Mouse (Mus musculus): ENCODE measurements around the gene Phex. TPM values are rescaled to one million over a fixed set of nuclear protein-coding genes. Genes with fewer than 3 reads are reported as not detected.

The Phex gene
- polyA plus RNA-seq, 1 experiment from 2014 or later = 0.21 TPM

DNA sequence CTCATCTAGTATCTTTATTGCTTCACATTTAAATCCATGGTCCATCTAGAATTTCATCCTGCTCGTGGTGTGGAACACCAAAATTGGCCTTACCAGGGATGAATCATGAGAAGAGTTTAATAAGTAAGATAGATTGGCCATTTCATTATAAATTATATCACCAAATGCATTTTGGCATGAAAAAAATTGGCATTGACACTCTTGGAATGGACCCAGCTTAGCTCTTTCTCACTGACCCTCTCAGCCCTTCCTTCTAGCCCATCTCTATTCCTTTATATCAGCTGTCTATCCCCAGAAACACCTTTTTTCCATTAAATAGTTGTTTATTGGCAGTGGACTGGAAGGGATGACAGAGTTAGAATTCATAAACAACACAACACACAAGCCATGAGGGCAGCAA is 37.7 kb downstream of the Phex start:
- H3K36me3 ChIP-seq = no peaks in the 10 kb centered on the region
- H3K9ac ChIP-seq = no peak overlapping the region
- H3K9me3 ChIP-seq (replicated peaks) = no peaks in the 10 kb centered on the region
- H3K27ac ChIP-seq = no peak overlapping the region
- no peaks in the 10 kb centered on the region for H3K27me3 ChIP-seq
- H3K4me3 ChIP-seq (replicated peaks) = no peak overlapping the region
- 69% methylated on average over 1 of the region's 1 CpGs for WGBS
- H3K4me1 ChIP-seq = no peaks in the 10 kb centered on the region
- H3K4me2 ChIP-seq = no peak overlapping the region
- no peak for ATAC-seq (replicated peaks; ENCODE audit: low FRiP score)

GRCm38 (mm10) chrX:157373873-157374272 is 41.2 kb downstream of the Phex start:
- Histone ChIP-seq H3K4me3 (replicated peaks) (no peak overlapping the region), H3K9me3 (replicated peaks) (no peaks in the 10 kb centered on the region), H3K4me1 (no peaks in the 10 kb centered on the region), H3K9ac (no peak overlapping the region), H3K4me2 (no peak overlapping the region), H3K27ac (no peak overlapping the region), H3K36me3 (no peaks in the 10 kb centered on the region), H3K27me3 (0 out of 2 replicates have a peak, but pooled peaks cover 3% of the 10 kb centered on the region)
- ATAC-seq (replicated peaks; ENCODE audit: low FRiP score) = no peak
- 75% methylated on average over 3 of the region's 3 CpGs for WGBS

- H3K27me3 ChIP-seq = 0 out of 2 replicates have a peak, but pooled peaks cover 3% of the 10 kb centered on the region
- H3K4me1 ChIP-seq = no peaks in the 10 kb centered on the region
- H3K9ac ChIP-seq = no peak overlapping the region
- H3K4me2 ChIP-seq = no peak overlapping the region
- H3K4me3 ChIP-seq (replicated peaks) = no peak overlapping the region
- H3K36me3 ChIP-seq = no peaks in the 10 kb centered on the region
- H3K9me3 ChIP-seq (replicated peaks) = no peaks in the 10 kb centered on the region
- ATAC-seq (replicated peaks; ENCODE audit: low FRiP score) = no peak
- no peak overlapping the region for H3K27ac ChIP-seq
Measured at GRCm38 (mm10) chrX:157369166-157369565, 45.9 kb downstream of the Phex start.

DNA sequence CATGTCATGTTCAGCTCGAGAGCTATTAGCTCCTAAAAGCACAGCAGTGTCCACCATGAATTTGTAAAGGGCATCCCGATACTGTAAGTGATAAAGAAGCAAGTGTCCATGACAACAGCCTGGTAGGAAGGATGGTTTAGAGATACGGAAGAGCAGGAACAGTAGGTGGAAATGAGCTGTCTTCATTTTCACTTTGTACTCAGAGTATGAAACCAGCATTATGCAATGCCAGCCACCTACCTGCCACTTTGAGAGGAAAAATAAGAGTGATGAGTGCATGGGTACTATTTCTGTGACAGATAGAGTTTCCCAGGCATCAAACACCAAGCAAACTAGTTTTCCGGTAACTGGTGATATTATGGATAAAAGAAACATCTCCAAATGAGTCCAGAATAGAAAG is 59.6 kb downstream of the Phex start:
- H3K4me3 ChIP-seq (replicated peaks) = no peak overlapping the region
- no peak overlapping the region for H3K27ac ChIP-seq
- H3K27me3 ChIP-seq = no peaks in the 10 kb centered on the region
- no peaks in the 10 kb centered on the region for H3K36me3 ChIP-seq
- no peaks in the 10 kb centered on the region for H3K9me3 ChIP-seq (replicated peaks)
- H3K4me2 ChIP-seq = no peak overlapping the region
- no peak overlapping the region for H3K9ac ChIP-seq
- no peak for ATAC-seq (replicated peaks; ENCODE audit: low FRiP score)
- 78% methylated on average over 4 of the region's 4 CpGs for WGBS
- H3K4me1 ChIP-seq = no peaks in the 10 kb centered on the region

DNA sequence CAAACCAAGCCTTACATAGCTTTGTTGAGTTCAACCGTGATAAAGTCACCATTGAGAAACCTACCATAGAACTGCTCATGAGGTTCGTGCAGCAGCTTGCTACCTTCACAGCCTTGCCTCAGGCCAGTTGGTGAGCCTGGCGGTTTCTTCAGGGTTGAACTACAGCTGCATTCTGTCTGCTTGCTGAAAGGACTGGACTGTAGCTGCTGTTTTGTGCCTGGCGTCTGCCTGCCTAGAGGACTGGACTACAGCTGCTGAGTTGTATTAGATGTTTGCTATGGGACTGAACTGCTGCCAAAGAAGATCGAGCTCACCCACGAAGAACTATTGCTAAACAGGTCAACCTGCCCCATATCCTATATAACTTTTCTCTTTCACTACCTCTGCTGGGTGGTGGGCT is 68.9 kb downstream of the Phex start:
- no peak overlapping the region for H3K4me2 ChIP-seq
- 75% methylated on average over 6 of the region's 6 CpGs for WGBS
- H3K27me3 ChIP-seq = peaks cover 4% of the 10 kb centered on the region; the same call in 1 of the 2 replicates
- ATAC-seq (replicated peaks; ENCODE audit: low FRiP score) = no peak
- no peak overlapping the region for H3K27ac ChIP-seq
- no peak overlapping the region for H3K4me3 ChIP-seq (replicated peaks)
- no peaks in the 10 kb centered on the region for H3K36me3 ChIP-seq
- no peaks in the 10 kb centered on the region for H3K9me3 ChIP-seq (replicated peaks)
- H3K4me1 ChIP-seq = no peaks in the 10 kb centered on the region
- H3K9ac ChIP-seq = no peak overlapping the region

- Histone ChIP-seq H3K27me3 (0 out of 2 replicates have a peak, but pooled peaks cover 5% of the 10 kb centered on the region), H3K9me3 (replicated peaks) (no peaks in the 10 kb centered on the region), H3K4me3 (replicated peaks) (no peak overlapping the region), H3K36me3 (no peaks in the 10 kb centered on the region), H3K27ac (no peak overlapping the region), H3K4me2 (no peak overlapping the region), H3K4me1 (no peaks in the 10 kb centered on the region), H3K9ac (no peak overlapping the region)
- WGBS = 29% methylated on average over 4 of the region's 4 CpGs
- peak; percentile 70 for ATAC-seq (replicated peaks; ENCODE audit: low FRiP score)
Measured at GRCm38 (mm10) chrX:157334726-157335125, 80.4 kb downstream of the Phex start.

GRCm38 (mm10) chrX:157329821-157330220 is 85.3 kb downstream of the Phex start:
- ATAC-seq (replicated peaks; ENCODE audit: low FRiP score) = no peak
- H3K36me3 ChIP-seq = no peaks in the 10 kb centered on the region
- H3K4me2 ChIP-seq = no peak overlapping the region
- no peak overlapping the region for H3K4me3 ChIP-seq (replicated peaks)
- 82% methylated on average over 3 of the region's 3 CpGs for WGBS
- no peaks in the 10 kb centered on the region for H3K9me3 ChIP-seq (replicated peaks)
- H3K27ac ChIP-seq = no peak overlapping the region
- H3K27me3 ChIP-seq = 0 out of 2 replicates have a peak, but pooled peaks cover 2% of the 10 kb centered on the region
- no peaks in the 10 kb centered on the region for H3K4me1 ChIP-seq
- H3K9ac ChIP-seq = no peak overlapping the region

DNA sequence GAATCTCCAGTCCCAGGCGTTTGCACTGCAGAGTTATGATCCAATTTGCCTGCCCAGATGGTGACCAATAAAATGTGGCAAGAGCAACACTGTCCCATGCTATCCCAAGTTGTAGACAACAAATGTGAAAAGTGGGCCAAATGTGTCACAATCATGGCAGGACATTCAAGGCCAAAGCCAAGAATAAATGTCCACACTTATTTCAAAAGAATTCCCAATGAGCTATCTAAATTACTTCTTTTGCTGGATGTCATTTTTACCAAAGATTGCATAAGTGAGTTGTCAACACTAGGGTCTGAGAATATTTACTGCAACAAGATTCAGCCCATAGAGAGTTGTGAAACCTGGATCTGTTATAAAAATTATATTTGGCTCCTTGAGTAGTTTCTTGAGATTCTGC is 86.7 kb downstream of the Phex start:
- 51% methylated on average over 1 of the region's 1 CpGs for WGBS
- Histone ChIP-seq H3K27me3 (0 out of 2 replicates have a peak, but pooled peaks cover 2% of the 10 kb centered on the region), H3K27ac (no peak overlapping the region), H3K9me3 (replicated peaks) (no peaks in the 10 kb centered on the region), H3K36me3 (no peaks in the 10 kb centered on the region), H3K4me1 (no peaks in the 10 kb centered on the region), H3K4me3 (replicated peaks) (no peak overlapping the region), H3K4me2 (no peak overlapping the region), H3K9ac (no peak overlapping the region)
- no peak for ATAC-seq (replicated peaks; ENCODE audit: low FRiP score)

- no peak for ATAC-seq (replicated peaks; ENCODE audit: low FRiP score)
- WGBS = 78% methylated on average over 3 of the region's 3 CpGs
- no peak overlapping the region for H3K27ac ChIP-seq
Measured at GRCm38 (mm10) chrX:157327756-157328155, 87.4 kb downstream of the Phex start.

DNA sequence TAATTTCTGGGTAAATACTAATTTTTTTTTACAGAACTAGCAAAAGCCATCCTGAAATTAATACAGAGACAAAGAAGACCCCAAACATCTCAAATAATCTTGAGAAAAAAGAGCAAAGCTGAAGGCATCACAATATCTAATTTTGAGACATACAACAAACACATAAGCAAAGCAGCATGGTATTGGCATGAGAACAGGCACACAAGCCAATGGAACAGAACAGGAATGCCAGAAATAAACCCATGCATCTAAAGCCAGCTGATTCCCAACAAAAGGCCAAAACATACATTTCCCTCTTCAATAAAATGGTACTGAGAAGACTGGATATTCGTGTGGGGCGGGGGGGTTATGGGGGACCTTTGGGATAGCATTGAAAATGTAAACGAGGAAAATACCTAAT is 90.7 kb downstream of the Phex start:
- ATAC-seq (replicated peaks; ENCODE audit: low FRiP score) = no peak
- Histone ChIP-seq H3K4me1 (no peaks in the 10 kb centered on the region), H3K4me2 (no peak overlapping the region), H3K4me3 (replicated peaks) (no peak overlapping the region), H3K27ac (no peak overlapping the region), H3K36me3 (no peaks in the 10 kb centered on the region), H3K27me3 (no peaks in the 10 kb centered on the region), H3K9ac (no peak overlapping the region), H3K9me3 (replicated peaks) (no peaks in the 10 kb centered on the region)
- WGBS = 88% methylated on average over 3 of the region's 3 CpGs

More at GRCm38 (mm10) chrX:157327756-157328155, 87.4 kb downstream of the Phex start:
- Histone ChIP-seq H3K4me3 (replicated peaks) (no peak overlapping the region), H3K4me2 (no peak overlapping the region), H3K9ac (no peak overlapping the region), H3K36me3 (no peaks in the 10 kb centered on the region), H3K4me1 (no peaks in the 10 kb centered on the region), H3K9me3 (replicated peaks) (no peaks in the 10 kb centered on the region), H3K27me3 (no peaks in the 10 kb centered on the region)

- no peaks in the 10 kb centered on the region for H3K36me3 ChIP-seq
- H3K4me1 ChIP-seq = no peaks in the 10 kb centered on the region
- ATAC-seq (replicated peaks; ENCODE audit: low FRiP score) = no peak
- H3K4me2 ChIP-seq = no peak overlapping the region
- H3K27ac ChIP-seq = no peak overlapping the region
- WGBS = 63% methylated on average over 3 of the region's 3 CpGs
- H3K4me3 ChIP-seq (replicated peaks) = no peak overlapping the region
- no peak overlapping the region for H3K9ac ChIP-seq
- no peaks in the 10 kb centered on the region for H3K9me3 ChIP-seq (replicated peaks)
- no peaks in the 10 kb centered on the region for H3K27me3 ChIP-seq
Measured at GRCm38 (mm10) chrX:157310331-157310730, 104.8 kb downstream of the Phex start.

GRCm38 (mm10) chrX:157308171-157308570 is 106.9 kb downstream of the Phex start:
- Histone ChIP-seq H3K27ac (no peak overlapping the region), H3K4me2 (no peak overlapping the region), H3K4me1 (no peaks in the 10 kb centered on the region), H3K9ac (no peak overlapping the region), H3K4me3 (replicated peaks) (no peak overlapping the region), H3K36me3 (no peaks in the 10 kb centered on the region), H3K27me3 (0 out of 2 replicates have a peak, but pooled peaks cover 7% of the 10 kb centered on the region), H3K9me3 (replicated peaks) (no peaks in the 10 kb centered on the region)
- WGBS = 61% methylated on average over 1 of the region's 1 CpGs
- ATAC-seq (replicated peaks; ENCODE audit: low FRiP score) = no peak

DNA sequence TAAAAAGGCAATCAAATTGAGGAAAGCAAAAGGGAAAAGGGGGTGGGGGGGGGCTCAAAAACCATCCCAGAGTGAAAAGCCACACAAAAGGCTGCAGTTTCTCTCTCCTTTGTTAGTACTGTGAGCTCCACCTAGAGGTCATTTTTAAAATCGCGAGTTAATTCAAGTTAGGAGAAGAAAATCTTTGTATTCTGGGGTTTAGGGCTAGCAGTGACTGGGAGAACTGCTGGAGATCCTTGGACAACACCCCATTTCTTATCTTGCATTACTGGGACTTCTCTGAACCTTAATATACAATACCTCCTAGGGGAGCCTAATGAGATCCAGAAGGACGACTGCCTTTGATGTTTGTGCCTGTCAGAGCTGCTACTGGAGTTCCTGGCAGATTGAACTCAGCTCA is 107.7 kb downstream of the Phex start:
- Histone ChIP-seq H3K4me2 (no peak overlapping the region), H3K27me3 (0 out of 2 replicates have a peak, but pooled peaks cover 7% of the 10 kb centered on the region), H3K27ac (no peak overlapping the region), H3K9ac (no peak overlapping the region), H3K4me1 (no peaks in the 10 kb centered on the region), H3K36me3 (no peaks in the 10 kb centered on the region), H3K9me3 (replicated peaks) (no peaks in the 10 kb centered on the region), H3K4me3 (replicated peaks) (no peak overlapping the region)
- ATAC-seq (replicated peaks; ENCODE audit: low FRiP score) = no peak
- WGBS = 14% methylated on average over 3 of the region's 3 CpGs
